Mouse (Mus musculus): ENCODE measurements around the gene D430019H16Rik.

DNA sequence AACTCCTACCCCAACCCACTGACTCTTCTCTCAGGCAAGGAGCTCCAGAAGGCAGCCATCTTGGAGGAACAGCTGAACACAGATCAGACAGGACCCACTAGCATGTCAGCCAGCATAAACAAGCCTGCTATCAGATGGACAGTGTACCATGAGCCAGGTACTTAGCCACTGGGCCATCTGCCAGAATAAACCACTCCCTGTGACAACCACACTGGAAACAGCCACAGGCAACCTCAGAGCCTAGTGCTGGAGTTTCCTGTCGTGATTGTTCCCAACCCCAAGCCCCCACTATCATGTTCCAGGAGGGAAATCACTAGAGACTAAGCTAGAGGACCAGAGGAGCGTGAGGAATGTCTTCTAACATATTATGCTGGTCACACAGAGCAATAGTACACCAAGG, 70.1 kb downstream of the D430019H16Rik start:
- no peak for TF ChIP-seq E2F4 (IDR thresholded peaks at IDR 0.05; ENCODE audit: borderline replicate concordance, low read depth, low read length)
- TF ChIP-seq POLR2A (IDR thresholded peaks at IDR 0.05; ENCODE audit: control insufficient read depth in 1 of 2, insufficient read depth in 1 of 2, low read depth in 1 of 2, low read length in 2 of 2, poor library complexity in 1 of 2): no peak
- TF ChIP-seq NELFE (IDR thresholded peaks at IDR 0.05; ENCODE audit: low read depth, low read length): no peak
- no peak for TF ChIP-seq UBTF (IDR thresholded peaks at IDR 0.05; ENCODE audit: borderline replicate concordance, insufficient read depth, low read depth, low read length)
- TF ChIP-seq POLR2AphosphoS2 (IDR thresholded peaks at IDR 0.05; ENCODE audit: low read length): no peak
- no peak for TF ChIP-seq CTCF (IDR thresholded peaks at IDR 0.05 in 2 of 3, conservative IDR thresholded peaks at IDR 0.05 in 1 of 3; ENCODE audit: control insufficient read depth in 1 of 3, insufficient read depth in 1 of 3, low read depth in 2 of 3, low read length in 3 of 3, poor library complexity in 1 of 3, severe bottlenecking in 1 of 3)
- TF ChIP-seq ETS1 (IDR thresholded peaks at IDR 0.05; ENCODE audit: low read depth, low read length): no peak
- no peak for TF ChIP-seq TCF12 (IDR thresholded peaks at IDR 0.05; ENCODE audit: low read depth, low read length)
- no peak for TF ChIP-seq ZNF384 (IDR thresholded peaks at IDR 0.05; ENCODE audit: low read depth, low read length)
- no peak for TF ChIP-seq EP300 (IDR thresholded peaks at IDR 0.05; ENCODE audit: low read depth in 1 of 2, low read length in 2 of 2)
- no peak for TF ChIP-seq GATA1 (IDR thresholded peaks at IDR 0.05; ENCODE audit: low read depth, low read length)
- TF ChIP-seq MEF2A (IDR thresholded peaks at IDR 0.05; ENCODE audit: extremely low read depth, insufficient replicate concordance, low read depth, low read length, poor library complexity, severe bottlenecking): no peak

Measured in MEL (cell line).